Mouse (Mus musculus) lung, postnatal 0 days (tissue): ENCODE results near the gene Ptpn18.

Experiments used
- CTCF ChIP-seq: IDR thresholded peaks from 2 replicates; pipeline ENCODE4 v1.5.1; 2016; ENCODE audit warnings: antibody characterized with exemption, mild to moderate bottlenecking
- EP300 ChIP-seq: IDR thresholded peaks from 2 replicates; pipeline ENCODE4 v1.6.1; 2016; ENCODE audit warnings: antibody characterized with exemption, mild to moderate bottlenecking, control low read depth

- TF ChIP-seq CTCF (no peak), EP300 (no peak)
Observed at GRCm38 (mm10) chr1:34438381-34439051, 21.0 kb upstream of the Ptpn18 start.
